Mouse (Mus musculus): ENCODE measurements around the gene Ak2.
A peak's percentile ranks its signal among the peaks of the same experiment; 100 is the strongest.

Ak2 gene

DNA sequence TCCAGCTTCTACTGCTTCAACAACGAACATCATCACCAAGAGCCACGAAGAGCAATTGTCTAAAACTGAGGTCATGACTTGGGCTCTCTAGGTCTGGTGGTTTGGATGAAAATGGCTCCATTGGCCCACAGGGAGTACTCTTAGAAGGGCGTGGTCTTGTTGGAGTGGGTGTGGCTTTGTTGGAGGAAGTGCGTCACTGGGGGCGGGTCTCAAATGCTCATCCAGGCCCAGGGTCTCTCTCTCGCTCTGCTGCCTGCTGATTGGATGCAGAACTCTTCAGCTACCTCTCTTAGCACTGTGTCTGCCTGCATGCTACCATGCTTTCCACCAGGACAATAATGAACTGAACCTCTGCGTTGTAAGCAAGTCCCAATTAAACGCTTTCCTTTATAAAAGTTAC, 17.1 kb upstream of the Ak2 start:
- no peak for DNase-seq (ENCODE audit: extremely low spot score)

DNA sequence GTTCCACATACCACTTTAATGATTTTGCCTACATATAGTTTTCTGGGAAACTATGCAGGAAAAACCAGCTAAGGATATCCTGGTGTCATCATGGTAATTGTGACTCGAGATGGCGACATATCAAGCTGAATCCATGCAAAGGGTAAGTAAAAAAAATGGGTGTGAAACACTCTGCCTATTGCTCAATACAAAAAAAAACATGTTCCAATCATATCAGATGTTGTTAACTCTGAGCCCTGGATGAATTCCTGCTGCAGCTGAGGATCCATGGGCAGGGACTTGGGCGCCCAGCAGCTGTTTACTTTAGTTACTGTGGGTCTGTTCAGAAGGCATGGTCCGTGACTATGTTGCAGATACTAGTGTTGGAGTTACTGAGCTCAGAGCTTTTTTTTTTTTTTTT, 15.2 kb upstream of the Ak2 start:
- DNase-seq (ENCODE audit: extremely low spot score): no peak

DNA sequence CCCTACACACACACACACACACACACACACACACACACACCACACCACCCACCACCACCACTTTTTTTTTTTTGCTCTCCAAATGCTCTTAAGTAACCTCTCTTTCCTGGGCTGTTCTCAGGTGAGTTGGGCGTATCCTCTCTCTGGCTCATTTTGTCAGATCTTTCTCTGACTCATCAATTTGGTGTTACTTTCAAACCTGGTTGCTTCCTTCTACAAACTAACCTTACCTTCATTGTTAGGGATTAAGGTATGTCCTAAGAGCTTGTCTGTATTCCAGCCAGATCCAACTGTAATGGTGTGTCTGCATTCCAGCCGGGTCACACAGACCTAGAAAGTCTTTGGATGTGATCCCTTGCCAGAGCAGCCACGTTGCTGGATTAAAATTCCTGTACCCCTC, 14.5 kb upstream of the Ak2 start:
- DNase-seq (ENCODE audit: extremely low spot score): no peak

DNA sequence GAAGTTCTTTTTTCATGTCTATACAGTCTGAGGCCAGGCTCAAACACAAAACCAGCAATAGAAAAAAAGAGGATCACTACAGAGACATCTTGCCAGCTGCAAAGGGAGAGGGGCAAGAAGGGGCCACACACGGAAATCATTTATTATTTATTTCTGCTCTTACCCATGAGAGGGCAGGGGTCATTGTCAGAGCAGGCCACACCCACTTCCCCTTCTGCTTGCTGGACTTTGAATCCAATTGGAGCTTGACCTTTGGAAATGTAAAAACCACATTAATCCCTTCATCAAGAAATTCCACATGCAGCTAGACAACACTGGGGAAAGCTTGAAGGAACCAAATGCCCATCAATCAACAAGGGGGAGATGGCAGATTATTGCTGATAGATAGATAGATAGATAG, 13.1 kb upstream of the Ak2 start:
- DNase-seq (ENCODE audit: extremely low spot score): no peak

DNA sequence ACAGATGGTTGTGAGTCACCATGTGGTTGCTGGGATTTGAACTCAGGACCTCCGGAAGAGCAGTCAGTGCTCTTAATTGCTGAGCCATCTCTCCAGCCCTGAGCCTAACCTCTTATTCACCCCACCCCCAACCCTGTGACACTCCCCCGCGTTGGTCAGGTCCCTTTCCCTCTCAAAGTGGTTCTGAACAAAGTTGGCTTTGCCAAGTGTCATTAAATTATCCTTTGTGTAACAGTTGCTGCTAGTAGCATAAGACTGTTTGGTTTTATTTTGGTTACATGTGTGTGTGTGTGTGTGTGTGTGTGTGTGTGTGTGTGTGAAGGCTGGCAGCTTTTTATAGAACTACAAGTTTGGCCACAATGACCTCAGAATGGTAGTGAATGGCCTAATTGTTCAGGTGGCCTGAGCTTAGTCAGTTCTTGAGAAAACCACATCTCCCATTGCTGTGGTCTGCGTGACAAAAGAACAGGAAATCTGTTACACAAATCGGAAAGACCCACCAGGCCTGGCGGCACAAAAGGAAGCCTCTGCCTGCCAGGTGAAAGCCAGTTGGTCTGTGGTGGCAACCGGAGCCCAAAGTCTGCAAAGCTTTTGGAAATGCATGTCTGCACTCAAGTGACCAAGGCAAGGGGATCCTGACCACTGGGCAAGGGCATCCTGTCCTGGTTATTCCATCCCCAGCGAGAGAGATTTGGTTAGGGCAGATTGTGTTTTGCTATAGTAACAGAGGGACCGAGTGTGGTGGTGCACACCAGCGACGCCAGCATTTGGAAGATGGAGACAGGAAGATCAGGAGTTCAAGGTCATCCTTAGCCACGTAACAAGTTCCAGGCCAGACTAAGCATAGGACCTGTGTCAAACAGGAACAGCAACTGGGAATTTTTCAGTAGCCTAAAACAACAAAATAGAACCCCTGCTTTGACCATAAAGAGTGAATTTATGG, 10.6 kb upstream of the Ak2 start:
- no peak for DNase-seq (ENCODE audit: extremely low spot score)

DNA sequence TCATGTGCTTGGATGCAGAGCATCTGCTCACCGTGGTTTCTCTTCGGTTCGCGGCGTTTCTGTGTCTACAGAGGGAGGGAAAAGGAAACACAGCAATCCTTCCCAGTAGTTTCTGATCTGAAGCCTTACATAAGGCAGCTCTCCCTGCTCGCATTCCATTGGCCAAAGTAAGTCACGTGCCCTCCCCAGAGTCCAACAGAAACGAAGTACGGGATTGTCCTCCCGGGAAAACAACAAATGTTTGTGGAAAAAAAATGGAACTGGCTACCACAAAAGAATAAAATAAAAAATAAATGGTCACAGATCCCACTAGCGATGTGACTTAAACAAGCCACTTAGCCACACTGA, 10.0 kb upstream of the Ak2 start:
- no peak for DNase-seq (ENCODE audit: extremely low spot score)

DNA sequence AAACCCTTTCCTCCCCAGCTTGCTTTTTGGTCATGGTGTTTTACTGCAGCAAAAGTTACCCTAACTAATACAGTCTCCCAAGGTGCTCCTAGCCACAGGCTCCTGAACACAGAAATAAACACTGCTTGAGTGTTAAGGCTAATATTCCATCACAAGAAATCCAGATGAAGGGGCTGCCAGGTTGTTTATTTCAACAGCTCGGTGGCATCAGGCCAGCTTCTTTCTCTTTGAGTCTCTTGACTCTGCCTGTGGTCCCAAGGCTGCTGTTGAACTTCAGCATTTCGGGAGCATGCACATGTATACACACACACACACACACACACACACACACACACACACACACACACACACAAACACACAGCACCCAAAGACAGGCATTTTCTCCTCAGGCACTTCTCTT, 8.6 kb upstream of the Ak2 start:
- no peak for DNase-seq (ENCODE audit: extremely low spot score)

DNA sequence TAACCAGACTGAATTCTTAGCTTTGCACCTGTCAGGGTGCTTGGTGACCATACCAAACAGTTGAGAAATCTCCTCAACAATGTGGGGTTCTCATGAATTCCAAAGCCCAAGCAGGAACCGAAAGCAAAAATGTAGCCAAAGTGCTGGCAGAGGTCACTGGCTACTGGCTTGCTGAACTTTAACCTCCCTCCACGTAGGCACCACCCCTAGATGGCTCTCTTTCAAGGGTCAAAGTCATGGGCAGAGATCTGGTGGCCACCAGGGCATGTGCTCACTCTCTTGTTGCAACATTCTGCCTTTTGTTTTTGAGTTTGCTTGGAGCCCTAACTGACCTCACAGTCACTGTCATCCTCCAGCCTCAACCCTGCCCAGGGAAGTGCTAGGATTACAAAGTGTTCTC, 8.1 kb upstream of the Ak2 start:
- DNase-seq (ENCODE audit: extremely low spot score): no peak

DNA sequence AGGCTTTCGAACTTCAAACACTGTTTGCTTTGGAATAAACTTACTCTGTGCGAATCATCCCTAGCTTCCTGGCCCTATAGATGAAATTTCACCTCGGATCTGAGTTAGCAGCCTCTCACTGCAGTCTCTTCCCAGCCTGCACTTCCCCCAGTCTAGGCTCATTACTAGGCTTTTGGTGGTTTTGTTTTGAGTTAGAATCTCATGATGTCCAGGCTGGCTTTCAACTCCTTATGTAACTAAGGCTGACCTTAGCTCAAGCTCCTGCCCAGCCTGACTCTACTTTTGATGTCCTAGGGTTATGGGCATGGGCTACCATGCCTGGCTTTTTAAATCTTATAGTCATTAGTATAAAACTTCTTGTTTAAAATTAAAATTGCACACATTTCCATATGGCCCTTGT, 7.2 kb upstream of the Ak2 start:
- no peak for DNase-seq (ENCODE audit: extremely low spot score)

DNA sequence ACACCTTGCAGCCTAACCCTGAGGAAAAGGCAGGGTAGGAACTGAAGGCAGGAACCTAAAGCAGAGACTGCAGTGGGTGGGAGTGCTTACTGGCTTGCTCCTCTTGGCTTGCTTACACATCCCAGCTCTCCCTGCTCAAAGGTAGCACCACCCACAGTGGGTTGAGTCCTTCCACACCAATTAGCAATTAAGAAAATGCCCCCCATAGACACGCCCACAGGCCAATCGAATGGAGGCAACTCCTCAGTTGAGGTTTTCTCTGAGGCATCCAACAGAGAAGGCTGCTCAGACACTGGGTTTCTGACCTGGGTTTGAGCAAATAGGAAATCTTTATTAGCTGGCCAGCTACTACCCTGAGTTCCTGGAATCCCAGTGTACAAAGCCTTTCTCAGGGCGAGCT, 2.8 kb upstream of the Ak2 start:
- no peak for DNase-seq (ENCODE audit: extremely low spot score)

DNA sequence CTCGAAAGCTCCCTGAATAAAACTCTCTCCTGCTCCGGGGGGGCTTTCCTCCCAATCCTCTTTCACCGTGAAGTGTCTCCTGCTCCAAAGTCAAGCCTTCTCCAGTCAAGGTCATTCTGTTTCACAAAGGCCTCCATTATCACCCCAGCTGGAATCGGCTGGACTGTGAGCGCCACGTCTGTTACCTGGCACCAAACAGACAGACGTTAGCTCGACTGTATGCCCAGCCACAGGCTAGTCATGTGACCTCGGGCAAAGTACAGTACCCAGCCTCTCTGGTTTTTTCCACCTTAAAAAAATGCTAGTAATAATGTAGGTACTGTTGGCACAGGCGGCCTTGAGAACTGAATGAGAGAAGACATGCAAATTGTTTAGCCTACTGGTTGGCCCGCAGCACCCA, 2.1 kb upstream of the Ak2 start:
- DNase-seq (ENCODE audit: extremely low spot score): no peak

DNA sequence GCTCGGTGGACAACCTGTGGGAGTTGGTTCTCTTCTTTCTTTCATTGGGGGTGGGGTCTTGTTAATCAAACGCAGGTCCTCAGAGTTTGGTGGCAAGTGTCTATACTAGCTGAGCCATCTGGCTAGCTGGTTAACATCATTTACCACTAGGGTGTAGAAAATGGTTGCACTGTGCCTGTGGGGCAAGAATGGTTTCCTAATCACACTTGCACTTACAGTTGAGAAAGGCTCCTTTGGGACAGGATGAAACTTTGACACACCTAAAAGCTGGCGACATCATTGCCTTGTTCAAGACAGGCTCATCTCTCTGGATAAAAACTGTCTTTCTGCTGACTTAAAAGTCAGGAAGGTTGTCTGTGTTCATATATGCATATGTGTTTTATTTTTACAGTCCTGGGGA, 418 bp downstream of the Ak2 start:
- DNase-seq (ENCODE audit: extremely low spot score): no peak

DNA sequence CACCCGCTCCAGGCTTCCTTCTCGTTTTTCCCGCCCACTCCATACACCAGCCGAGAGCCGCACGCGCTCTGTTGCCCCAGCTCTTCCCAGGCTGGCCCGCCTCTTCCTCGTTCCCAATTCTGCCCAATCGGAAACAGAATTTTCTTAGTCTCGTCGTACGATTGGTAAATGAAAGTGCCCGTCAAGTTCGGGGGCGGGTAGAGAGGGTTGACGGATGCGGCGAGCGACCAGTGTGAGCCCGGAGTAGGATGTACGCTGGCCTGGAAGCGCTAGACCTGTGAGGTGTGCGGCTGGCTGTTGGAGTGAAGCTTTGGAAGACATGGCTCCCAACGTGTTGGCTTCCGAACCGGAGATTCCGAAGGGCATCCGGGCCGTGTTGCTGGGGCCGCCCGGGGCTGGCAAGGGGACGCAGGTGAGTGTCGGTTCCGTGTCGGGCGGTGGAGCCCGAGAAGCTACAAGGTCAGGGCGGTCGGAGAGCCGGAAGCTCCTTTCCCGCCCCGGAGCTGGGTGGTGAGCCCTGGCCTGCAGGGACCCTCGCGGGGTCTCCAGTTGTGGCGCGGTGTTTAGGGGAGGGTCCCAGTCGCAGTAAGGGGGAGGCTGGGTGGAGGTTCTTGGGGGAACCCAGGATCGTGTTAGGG, 1.4 kb downstream of the Ak2 start:
- peak; percentile 99 for DNase-seq (ENCODE audit: extremely low spot score)

DNA sequence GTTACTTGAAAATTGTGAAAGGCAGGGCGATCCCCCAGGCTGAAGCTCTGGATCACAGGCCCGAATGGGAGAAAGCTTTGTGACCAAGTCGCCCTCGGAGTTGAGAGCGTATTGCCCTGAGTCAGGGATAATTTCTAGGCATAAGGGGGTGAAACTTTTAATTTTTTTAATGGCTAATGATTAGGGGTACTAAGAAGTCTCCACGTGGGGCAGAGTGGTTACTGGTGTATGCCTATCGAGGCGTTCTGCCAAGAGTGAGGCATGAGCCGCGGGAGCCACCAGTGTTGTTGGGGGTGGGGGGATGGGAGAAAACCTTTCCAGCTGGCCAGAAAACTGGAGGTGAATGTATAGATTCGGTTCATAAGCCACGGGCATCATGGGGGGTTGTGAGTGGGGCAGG, 1.9 kb downstream of the Ak2 start:
- no peak for DNase-seq (ENCODE audit: extremely low spot score)

DNA sequence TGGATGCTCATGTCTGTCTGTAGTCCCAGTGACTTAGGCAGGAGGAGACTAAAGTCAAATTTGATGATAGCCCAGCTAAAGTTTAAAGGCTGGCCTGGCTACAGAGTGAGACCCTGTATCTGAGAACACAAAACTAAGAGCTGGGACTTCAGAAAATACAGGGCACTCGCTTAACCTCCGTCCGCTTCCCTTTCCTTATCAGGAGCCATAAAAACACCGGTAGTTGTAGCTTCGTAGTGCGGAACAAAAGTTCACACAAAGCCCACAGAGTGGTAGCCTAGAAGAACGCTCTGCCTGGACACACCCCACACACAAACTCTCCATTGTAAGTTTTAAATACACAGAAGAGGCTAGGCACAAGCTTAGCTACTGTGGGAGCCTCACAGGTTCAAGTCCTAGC, 3.5 kb downstream of the Ak2 start:
- no peak for DNase-seq (ENCODE audit: extremely low spot score)

DNA sequence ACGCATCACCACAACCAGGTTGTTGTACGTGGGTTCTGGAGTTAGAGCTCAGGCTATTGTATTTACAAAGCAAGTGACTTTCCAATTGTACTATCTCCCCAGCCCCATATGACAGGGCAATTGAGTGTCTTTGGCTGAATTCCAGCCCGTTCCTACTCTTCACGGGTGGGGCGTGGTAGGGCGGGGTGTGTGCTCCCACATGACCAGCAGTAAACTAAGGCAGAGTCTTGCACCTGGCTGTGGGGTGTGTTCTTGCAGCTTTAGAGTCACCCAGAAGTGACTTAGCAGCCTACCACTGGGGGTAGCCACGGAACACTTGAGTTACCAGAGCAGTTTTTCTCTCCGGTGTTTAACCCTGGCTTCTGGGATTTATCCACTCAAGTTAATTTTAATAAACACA, 5.5 kb downstream of the Ak2 start:
- DNase-seq (ENCODE audit: extremely low spot score): no peak

DNA sequence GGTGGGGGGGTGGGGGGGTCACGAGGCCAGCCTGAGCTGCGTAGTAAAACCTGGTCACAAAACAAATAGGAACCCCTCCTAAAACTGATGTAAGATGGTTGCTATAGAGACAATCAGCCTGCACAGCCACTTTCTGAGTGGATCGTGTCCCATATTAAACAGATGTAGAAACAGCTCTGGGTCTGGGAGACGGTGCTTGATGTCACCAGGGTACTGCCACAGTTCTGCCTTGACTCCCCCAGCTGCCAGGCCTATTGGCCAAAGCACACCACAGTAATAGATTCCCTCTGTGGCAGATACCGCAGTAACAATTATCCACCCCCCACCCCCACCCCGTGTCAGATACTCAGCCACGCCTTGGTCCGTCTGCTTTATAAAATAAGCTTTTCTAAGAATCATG, 6.6 kb downstream of the Ak2 start:
- no peak for DNase-seq (ENCODE audit: extremely low spot score)

DNA sequence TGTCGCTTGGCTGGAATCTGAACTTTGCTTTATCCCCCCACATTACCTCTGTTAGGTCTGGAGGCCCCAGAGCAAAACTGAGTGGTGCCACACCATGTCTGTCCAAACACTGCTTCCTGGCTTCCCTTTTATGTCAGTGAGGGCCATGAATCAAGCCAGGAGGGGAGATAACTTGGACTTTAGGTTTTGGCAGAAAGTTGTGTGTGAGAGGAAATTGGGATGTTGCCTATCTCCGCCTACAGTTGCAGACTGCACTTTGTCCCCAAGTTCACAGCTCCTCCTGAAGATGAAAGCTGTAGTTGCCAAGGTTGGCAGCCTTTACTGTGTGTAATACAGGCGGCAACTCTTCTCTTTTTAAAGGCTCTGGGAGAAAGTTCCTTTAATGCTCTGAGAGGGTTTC, 9.0 kb downstream of the Ak2 start:
- DNase-seq (ENCODE audit: extremely low spot score): no peak

DNA sequence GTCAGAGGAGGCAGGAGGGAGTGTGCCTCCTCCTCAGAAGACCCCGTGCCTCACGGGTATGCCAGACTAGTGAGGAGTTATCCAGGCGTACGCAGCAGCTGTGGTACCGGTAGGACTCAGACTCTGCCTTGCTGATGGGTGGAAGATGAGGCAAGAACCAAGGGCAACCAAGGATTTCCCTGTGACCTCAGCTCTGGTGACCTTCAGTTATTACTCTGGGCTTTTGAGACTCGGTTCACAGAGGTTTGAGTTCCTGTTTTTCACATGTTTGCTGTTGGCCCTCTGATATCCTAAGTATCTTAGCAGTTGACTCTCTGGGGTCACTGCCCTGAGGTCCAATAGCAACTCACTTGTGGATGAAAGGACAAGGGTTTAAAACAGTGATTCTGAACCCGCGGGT, 12.0 kb downstream of the Ak2 start:
- no peak for DNase-seq (ENCODE audit: extremely low spot score)

DNA sequence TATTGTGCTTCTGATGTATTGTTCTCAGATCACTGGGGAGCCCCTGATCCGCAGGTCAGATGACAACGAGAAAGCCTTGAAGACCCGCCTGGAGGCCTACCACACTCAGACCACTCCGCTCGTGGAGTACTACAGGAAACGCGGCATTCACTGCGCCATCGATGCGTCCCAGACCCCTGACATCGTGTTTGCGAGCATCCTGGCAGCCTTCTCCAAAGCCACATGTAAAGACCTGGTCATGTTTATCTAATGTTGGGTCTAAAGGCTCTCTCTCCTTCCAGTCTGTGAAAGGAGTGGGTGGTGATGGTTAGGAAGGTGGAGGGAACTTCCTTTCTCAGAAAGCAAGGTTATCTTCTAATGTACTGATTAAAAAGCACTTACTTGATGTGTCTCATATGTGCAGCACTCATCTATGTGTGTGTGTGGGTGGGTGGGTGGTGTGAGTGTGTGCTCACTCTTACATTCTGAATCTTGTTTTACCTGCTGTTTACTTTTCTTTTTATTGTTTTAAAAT, 16.3 kb downstream of the Ak2 start:
- no peak for DNase-seq (ENCODE audit: extremely low spot score)

DNA sequence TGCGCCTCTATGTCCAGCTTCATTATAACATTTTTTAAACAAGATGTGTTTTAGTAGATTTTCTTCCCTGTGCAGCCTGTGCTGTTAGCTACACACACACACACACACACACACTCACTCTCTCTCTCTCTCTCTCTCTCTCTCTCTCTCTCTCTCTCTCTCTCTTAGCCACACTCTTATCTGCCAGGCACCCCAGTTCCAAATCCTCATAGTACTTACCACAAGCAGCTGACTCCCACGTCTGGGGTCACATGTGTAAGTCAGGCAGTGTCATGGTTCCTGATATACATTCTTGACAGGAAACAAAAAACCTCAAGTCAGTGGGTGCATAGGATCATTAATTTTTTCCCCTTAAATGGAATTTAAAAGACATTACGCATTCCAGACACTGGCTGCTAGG, 16.9 kb downstream of the Ak2 start:
- no peak for DNase-seq (ENCODE audit: extremely low spot score)

DNA sequence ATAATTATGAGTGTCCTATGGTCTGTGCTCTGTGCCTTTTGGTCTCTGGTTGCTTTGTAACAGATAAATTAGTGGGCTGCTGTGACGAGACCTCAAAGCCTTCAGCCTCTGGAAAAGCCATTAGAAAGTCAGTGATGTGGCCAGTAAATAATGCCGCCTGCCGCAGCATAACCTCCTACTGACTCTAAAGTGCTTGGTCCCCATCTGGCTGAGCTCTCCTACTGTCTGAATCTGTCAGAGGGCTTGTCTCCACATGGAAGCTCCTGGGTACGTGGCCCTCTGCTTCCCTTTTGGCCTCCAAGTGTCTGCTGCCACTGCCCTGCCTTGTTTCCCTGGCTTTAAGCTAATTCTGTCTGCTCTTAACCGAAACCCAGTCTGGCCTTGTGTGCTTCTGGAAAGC, 17.8 kb downstream of the Ak2 start:
- DNase-seq (ENCODE audit: extremely low spot score): no peak

DNA sequence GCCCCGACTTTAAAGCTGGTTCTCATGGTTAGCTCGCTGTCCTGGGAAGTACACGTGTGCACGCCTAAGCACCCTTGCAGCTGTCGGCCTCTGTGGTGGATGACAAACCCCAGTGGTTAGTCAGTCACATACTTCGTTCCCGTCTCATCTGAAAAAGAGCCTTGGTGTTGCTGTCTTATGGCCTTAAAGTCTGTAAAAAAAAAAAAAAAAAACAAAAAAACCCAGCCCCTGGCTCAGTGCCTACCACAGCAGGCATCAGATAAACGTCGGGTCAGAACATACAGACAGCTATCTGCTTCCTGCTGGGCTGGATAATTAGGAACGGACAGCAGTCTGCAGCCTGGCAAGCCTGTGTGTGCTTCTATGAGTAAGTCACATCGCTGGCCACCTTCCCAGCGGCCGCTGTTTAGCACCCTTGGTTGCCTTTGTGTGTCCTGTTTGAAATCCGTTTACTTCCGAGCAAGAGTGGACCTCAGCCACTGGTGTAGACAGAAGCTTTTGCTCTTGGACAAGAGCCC, 19.9 kb downstream of the Ak2 start:
- no peak for DNase-seq (ENCODE audit: extremely low spot score)

Measured in embryo, embryonic 9.5 days (tissue).